Mouse (Mus musculus): ENCODE measurements around the gene Tmem243.

- TF ChIP-seq POLR2A (IDR thresholded peaks at IDR 0.05; ENCODE audit: control insufficient read depth in 1 of 2, insufficient read depth in 1 of 2, low read depth in 1 of 2, low read length in 2 of 2, poor library complexity in 1 of 2), result no peak
- TF ChIP-seq TCF12 (IDR thresholded peaks at IDR 0.05; ENCODE audit: low read depth, low read length), result no peak
These were observed 65.9 kb downstream of the Tmem243 start for GRCm38 (mm10) chr5:9166366-9166765.
